Mouse (Mus musculus) stomach, postnatal 0 days (tissue): Measurements from ENCODE around the gene Slc16a10.

Experiments used
- CTCF ChIP-seq: IDR thresholded peaks from 2 replicates; pipeline ENCODE4 v1.5.1; 2016; ENCODE audit warnings: antibody characterized with exemption, low read depth, mild to moderate bottlenecking, moderate library complexity
- EP300 ChIP-seq: optimal IDR thresholded peaks from 2 replicates; pipeline ENCODE3; 2016; ENCODE audit warnings: antibody characterized with exemption

- no peak for TF ChIP-seq EP300
- no peak for TF ChIP-seq CTCF
Measured at GRCm38 (mm10) chr10:40097519-40097918, 44.5 kb downstream of the Slc16a10 start.
